Mouse (Mus musculus): ENCODE results near the gene F10.

Gene F10

GRCm38 (mm10) chr8:13037015-13037414 is at the start of gene F10:
TSS of gene F10 (plus strand) at chr8:13037308.
- no peak for DNase-seq (ENCODE audit: low read depth)

- DNase-seq (ENCODE audit: low read depth) = no peak
These were observed 49.5 kb upstream of the F10 start for GRCm38 (mm10) chr8:12987571-12987970.

- DNase-seq (ENCODE audit: low read depth) = peak; percentile 57
These were observed 48.2 kb upstream of the F10 start for GRCm38 (mm10) chr8:12988722-12989430.

- DNase-seq (ENCODE audit: low read depth) = no peak
These were observed 45.7 kb upstream of the F10 start for GRCm38 (mm10) chr8:12991411-12991810.

GRCm38 (mm10) chr8:12994468-12994867 is 42.6 kb upstream of the F10 start:
- no peak for DNase-seq (ENCODE audit: low read depth)

- DNase-seq (ENCODE audit: low read depth) = peak; percentile 86
These were observed 41.6 kb upstream of the F10 start for GRCm38 (mm10) chr8:12995481-12995880.

GRCm38 (mm10) chr8:12996831-12997275 is 40.3 kb upstream of the F10 start:
- peak; percentile 65 for DNase-seq (ENCODE audit: low read depth)

GRCm38 (mm10) chr8:12998331-12998730 is 38.8 kb upstream of the F10 start:
- no peak for DNase-seq (ENCODE audit: low read depth)

- DNase-seq (ENCODE audit: low read depth) = no peak
These were observed 37.3 kb upstream of the F10 start for GRCm38 (mm10) chr8:12999793-13000192.

- no peak for DNase-seq (ENCODE audit: low read depth)
These were observed 29.6 kb upstream of the F10 start for GRCm38 (mm10) chr8:13007458-13007857.

- peak; percentile 9 for DNase-seq (ENCODE audit: low read depth)
These were observed 26.8 kb upstream of the F10 start for GRCm38 (mm10) chr8:13010313-13010712.

- no peak for DNase-seq (ENCODE audit: low read depth)
These were observed 17.5 kb upstream of the F10 start for GRCm38 (mm10) chr8:13019560-13019959.

- no peak for DNase-seq (ENCODE audit: low read depth)
These were observed 15.3 kb upstream of the F10 start for GRCm38 (mm10) chr8:13021830-13022229.

- no peak for DNase-seq (ENCODE audit: low read depth)
These were observed 11.5 kb upstream of the F10 start, which contains the start of gene F7 for GRCm38 (mm10) chr8:13025487-13026224. TSS of gene F7 (plus strand) at chr8:13026034.

- DNase-seq (ENCODE audit: low read depth) = no peak
These were observed 9.5 kb upstream of the F10 start for GRCm38 (mm10) chr8:13027615-13028014.

- DNase-seq (ENCODE audit: low read depth) = peak; percentile 5
These were observed 8.6 kb upstream of the F10 start for GRCm38 (mm10) chr8:13028482-13028881.

GRCm38 (mm10) chr8:13036346-13036812 is 729 bp upstream of the F10 start:
- DNase-seq (ENCODE audit: low read depth) = no peak

- no peak for DNase-seq (ENCODE audit: low read depth)
These were observed 461 bp downstream of the F10 start for GRCm38 (mm10) chr8:13037569-13037968.

- DNase-seq (ENCODE audit: low read depth) = no peak
These were observed 1.9 kb downstream of the F10 start for GRCm38 (mm10) chr8:13039054-13039453.

- DNase-seq (ENCODE audit: low read depth) = no peak
These were observed 4.4 kb downstream of the F10 start for GRCm38 (mm10) chr8:13041459-13041858.

- DNase-seq (ENCODE audit: low read depth) = no peak
These were observed 10.5 kb downstream of the F10 start for GRCm38 (mm10) chr8:13047652-13048051.

- no peak for DNase-seq (ENCODE audit: low read depth)
These were observed 13.4 kb downstream of the F10 start for GRCm38 (mm10) chr8:13050550-13050949.

- DNase-seq (ENCODE audit: low read depth) = no peak
These were observed 20.2 kb downstream of the F10 start for GRCm38 (mm10) chr8:13057351-13057750.
